Mouse (Mus musculus): ENCODE data around the gene Foxred2.

The Foxred2 gene

DNA sequence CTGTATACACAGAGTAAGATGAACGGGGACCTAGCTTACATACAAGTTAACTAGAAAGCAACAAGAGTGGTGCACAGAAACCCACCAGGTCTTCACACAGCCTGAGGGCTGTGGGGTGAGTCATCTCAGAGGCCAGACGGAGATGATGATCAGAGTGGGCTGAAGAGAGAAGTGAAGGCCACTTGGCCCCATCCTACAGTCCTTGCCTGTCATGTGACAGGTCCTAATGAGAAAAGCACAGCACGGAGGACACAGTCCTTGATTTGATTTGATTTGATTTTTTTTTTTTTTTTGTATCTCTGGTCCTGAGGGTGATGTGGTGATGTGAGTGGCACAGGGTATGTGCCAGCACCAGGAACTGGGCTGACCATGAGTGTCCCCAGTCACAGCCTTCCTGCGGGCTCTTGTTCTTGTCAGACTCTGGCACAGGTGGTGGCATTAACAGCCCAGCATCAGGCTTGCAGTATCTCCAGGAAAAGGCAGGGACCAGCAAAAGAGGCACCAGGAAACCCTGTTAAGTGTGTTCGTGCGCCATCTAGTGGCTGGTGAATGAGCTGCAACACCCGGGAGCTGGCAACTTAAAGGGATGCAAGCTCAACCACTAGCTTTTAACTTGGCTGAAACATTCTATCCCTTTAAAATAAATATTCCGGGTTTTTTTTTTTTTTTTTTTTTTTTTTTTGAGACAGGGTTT is 39.5 kb downstream of the Foxred2 start:
- DNase-seq (ENCODE audit: low read depth, low spot score): peak; percentile 91

GRCm38 (mm10) chr15:77915287-77915686 is 41.2 kb downstream of the Foxred2 start:
- no peak for DNase-seq (ENCODE audit: low read depth, low spot score)

DNA sequence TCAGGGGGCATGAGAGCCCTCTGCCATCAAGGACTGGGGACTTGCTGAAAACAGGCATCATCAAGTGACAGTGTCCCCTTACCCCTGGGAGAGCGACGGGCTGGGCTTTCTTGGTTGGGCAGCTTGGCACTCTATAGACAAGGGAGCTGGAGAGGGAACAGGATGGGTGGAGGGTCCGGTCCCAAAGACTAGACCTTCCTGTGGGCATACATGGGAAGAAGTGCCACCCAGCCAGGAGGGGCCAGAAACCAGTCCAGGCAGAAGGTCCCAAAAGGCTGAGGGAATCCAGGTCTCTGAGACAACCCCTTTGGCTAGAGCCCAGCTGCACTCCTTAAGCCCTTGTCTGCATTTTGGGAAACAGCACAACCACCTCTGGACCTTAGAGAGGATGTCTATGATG is 42.0 kb downstream of the Foxred2 start:
- no peak for DNase-seq (ENCODE audit: low read depth, low spot score)

GRCm38 (mm10) chr15:77913054-77913453 is 43.5 kb downstream of the Foxred2 start:
- no peak for DNase-seq (ENCODE audit: low read depth, low spot score)

- no peak for DNase-seq (ENCODE audit: low read depth, low spot score)
Measured at GRCm38 (mm10) chr15:77912585-77912984, 43.9 kb downstream of the Foxred2 start.

- no peak for DNase-seq (ENCODE audit: low read depth, low spot score)
Measured at GRCm38 (mm10) chr15:77912048-77912447, 44.5 kb downstream of the Foxred2 start.

GRCm38 (mm10) chr15:77911065-77911464 is 45.5 kb downstream of the Foxred2 start:
- DNase-seq (ENCODE audit: low read depth, low spot score): no peak

GRCm38 (mm10) chr15:77907646-77908518 is 48.6 kb downstream of the Foxred2 start:
- no peak for DNase-seq (ENCODE audit: low read depth, low spot score)

GRCm38 (mm10) chr15:77906545-77906944 is 50.0 kb downstream of the Foxred2 start:
- DNase-seq (ENCODE audit: low read depth, low spot score): no peak

GRCm38 (mm10) chr15:77906081-77906480 is 50.4 kb downstream of the Foxred2 start:
- DNase-seq (ENCODE audit: low read depth, low spot score): no peak

DNA sequence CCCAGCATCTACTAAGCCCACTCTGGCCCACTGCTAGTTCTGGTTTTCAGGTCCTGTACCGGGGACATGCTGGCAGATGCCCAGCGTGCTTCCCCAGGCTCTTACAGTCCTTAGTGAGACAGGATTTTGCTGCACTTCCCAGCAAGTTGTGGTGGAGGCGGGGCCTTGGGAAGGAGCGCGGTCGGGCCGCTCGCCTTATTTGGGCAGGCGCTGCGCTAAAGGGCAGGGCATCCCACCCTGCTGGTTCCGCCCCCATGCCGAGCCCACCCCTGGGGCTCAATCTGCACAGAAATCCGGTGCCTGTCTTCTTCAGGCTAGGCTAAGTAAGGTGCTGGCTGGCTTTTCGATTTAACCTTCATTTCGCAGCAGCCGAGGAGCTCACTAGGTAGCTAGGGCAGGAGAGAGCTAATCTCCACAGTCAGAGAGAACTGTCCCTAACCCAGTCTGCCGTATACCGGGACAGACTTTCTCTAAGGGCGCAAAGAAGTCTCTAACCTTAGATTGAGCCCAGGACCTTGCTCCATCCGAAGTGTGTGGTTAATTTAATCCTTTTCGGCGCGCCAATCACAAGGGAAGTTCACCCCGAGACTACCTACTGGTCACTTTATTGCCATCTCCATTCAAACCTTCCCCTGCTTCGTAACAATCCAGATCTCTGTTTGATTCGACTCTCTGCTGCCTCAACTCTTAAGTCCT is 51.1 kb downstream of the Foxred2 start:
- peak; percentile 79 for DNase-seq (ENCODE audit: low read depth, low spot score)

GRCm38 (mm10) chr15:77904363-77904892 is 52.1 kb downstream of the Foxred2 start:
- no peak for DNase-seq (ENCODE audit: low read depth, low spot score)

- DNase-seq (ENCODE audit: low read depth, low spot score): no peak
Measured at GRCm38 (mm10) chr15:77903176-77903575, 53.3 kb downstream of the Foxred2 start.

GRCm38 (mm10) chr15:77894926-77895325 is 61.6 kb downstream of the Foxred2 start:
- DNase-seq (ENCODE audit: low read depth, low spot score): no peak

GRCm38 (mm10) chr15:77893292-77893691 is 63.2 kb downstream of the Foxred2 start:
- DNase-seq (ENCODE audit: low read depth, low spot score): no peak

DNA sequence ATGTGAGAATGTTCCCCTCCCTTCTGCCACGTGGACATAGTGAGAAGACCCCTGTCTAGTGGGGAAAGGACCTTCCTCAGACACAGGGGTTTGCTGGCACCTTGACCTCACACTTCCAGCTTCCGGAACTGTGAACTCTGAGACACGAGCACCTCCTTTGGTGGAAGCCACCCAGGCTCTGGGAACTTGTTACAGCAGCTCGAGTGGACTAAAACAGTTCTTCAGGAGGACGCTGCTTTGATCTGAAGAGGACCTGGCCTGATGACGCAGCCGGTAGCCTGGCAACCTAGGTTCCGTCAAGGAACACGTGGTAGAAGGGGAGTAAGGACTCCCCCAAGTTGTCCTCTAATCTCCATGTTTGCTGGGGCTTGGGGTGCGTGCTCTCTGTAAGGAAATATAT is 64.1 kb downstream of the Foxred2 start:
- DNase-seq (ENCODE audit: low read depth, low spot score): no peak

DNA sequence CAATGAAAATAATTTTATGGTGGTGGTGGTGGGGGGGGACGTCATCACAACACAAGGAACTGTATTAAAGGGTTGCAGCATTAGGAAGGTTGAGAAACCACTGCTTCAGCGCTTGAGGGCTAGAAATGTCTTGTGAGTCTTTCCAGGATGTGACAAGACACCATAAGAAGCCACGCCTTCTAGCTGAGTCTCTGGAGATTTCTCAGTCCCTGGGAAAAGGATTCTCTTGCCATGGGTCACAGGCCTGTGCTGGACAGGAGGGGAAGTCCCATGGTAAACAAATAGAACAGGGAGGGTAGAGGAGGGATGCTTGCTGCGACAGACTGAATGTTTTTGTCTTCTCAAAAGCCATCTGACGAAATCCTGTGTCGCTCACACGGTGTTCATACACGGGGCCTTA is 64.8 kb downstream of the Foxred2 start:
- DNase-seq (ENCODE audit: low read depth, low spot score): no peak

All from mesoderm, embryonic 11.5 days (tissue).